Mouse (Mus musculus): ENCODE measurements around the gene Anks3.

DNA sequence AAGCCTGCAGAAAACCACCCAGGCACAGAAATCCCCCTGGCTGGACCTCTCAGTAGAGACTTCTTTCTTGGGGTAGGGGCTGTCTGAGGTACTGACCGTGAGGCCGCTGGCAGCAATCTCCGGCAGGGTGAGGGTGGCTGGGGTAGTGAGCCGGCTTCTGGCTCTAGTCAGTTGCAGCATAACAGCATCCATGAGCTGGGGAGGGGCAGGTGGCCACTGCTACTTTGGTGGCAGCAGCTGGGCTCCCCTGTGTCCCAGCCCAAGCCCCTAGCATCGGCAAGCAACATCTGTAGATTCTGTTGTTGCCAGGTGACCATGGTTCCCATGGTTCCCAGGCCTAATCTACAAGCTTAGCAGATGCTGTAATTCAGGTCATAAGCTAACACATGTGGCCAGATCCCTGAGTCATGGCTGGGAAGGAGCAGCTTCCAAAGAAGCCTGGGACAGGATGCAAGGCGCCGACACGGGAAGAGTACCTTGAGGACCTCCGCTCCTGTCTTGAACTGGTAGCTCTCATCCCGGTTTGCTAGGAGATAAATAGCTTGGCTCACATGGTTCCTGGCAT, 46.4 kb upstream of the Anks3 start:
- TF ChIP-seq CTCF (IDR thresholded peaks at IDR 0.05; ENCODE audit: low read depth) (no peak), EP300 (IDR thresholded peaks at IDR 0.05; ENCODE audit: low read depth) (no peak)
